ENCODE assay signal across 8 mouse cellular contexts in genomic region chr2:51148454-51148853, GRCm38 (mm10). TPM values are rescaled to one million over a fixed set of nuclear protein-coding genes. Genes with fewer than 3 reads are reported as not detected.
A peak's percentile ranks its signal among the peaks of the same experiment; 100 is the strongest.
DNase-seq lines count a peak whose midpoint lies in the region; ATAC-seq and TF ChIP-seq lines count a peak whose summit lies in the region.

No protein-coding gene starts in this region.

- ATAC-seq in intestine, embryonic 15.5 days: peak; percentile 39
- no peak for ATAC-seq in limb, embryonic 15.5 days (ENCODE audit: insufficient number of reproducible peaks, low FRiP score, low TSS enrichment, low read depth)
- ATAC-seq in midbrain, postnatal 0 days (ENCODE audit: low FRiP score): peak; percentile 15; the same call in 1 of the 2 replicates

- H3K4me1 ChIP-seq in intestine, embryonic 15.5 days (replicated peaks): peaks cover 11% of the 10 kb centered on the region
- peaks cover 13% of the 10 kb centered on the region for H3K4me1 ChIP-seq in limb, embryonic 15.5 days
- H3K4me1 ChIP-seq in midbrain, postnatal 0 days (ENCODE audit: insufficient read depth, low read length): no peaks in the 10 kb centered on the region

- under 1% methylated on average over 20 of the region's 20 CpGs for WGBS in intestine, embryonic 15.5 days
- WGBS in limb, embryonic 15.5 days: 0% methylated on average over 20 of the region's 20 CpGs
- under 1% methylated on average over 20 of the region's 20 CpGs for WGBS in midbrain, postnatal 0 days

- DNase-seq in layer of hippocampus, adult 8-10 months (ENCODE audit: low spot score in 2 of 2): peak; percentile 9 to 19
- no peak for DNase-seq in layer of hippocampus, adult 11-12 months (ENCODE audit: low spot score)
- peak; percentile 56 to 67 for DNase-seq in cerebellum, postnatal 14 days
- peak; percentile 30 to 56 for DNase-seq in gastrocnemius, postnatal 4 days (ENCODE audit: low spot score in 2 of 2)
- DNase-seq in midbrain, postnatal 0 days (ENCODE audit: low spot score): peak; percentile 60
- DNase-seq in urinary bladder, postnatal 14 days (ENCODE audit: low spot score): peak; percentile 34

- no peaks in the 10 kb centered on the region for H3K9me3 ChIP-seq in intestine, embryonic 15.5 days
- H3K9me3 ChIP-seq in limb, embryonic 15.5 days: no peaks in the 10 kb centered on the region
- no peaks in the 10 kb centered on the region for H3K9me3 ChIP-seq in midbrain, postnatal 0 days (ENCODE audit: low read length)

- H3K4me3 ChIP-seq in intestine, embryonic 15.5 days (replicated peaks): peak overlapping the region; percentile 86
- H3K4me3 ChIP-seq in limb, embryonic 15.5 days: peak overlapping the region; percentile 90
- peak overlapping the region; percentile 87 for H3K4me3 ChIP-seq in midbrain, postnatal 0 days (ENCODE audit: low read depth, low read length)

- peak overlapping the region; percentile 93 for H3K27ac ChIP-seq in intestine, embryonic 15.5 days
- peak overlapping the region; percentile 95 for H3K27ac ChIP-seq in limb, embryonic 15.5 days
- peak overlapping the region; percentile 87 for H3K27ac ChIP-seq in midbrain, postnatal 0 days (ENCODE audit: low read depth, low read length)

- peak overlapping the region; percentile 89 for H3K9ac ChIP-seq in intestine, embryonic 15.5 days
- peak overlapping the region; percentile 91 for H3K9ac ChIP-seq in limb, embryonic 15.5 days
- peak overlapping the region; percentile 88 for H3K9ac ChIP-seq in midbrain, postnatal 0 days (replicated peaks; ENCODE audit: low read length, poor library complexity, severe bottlenecking)

- no peaks in the 10 kb centered on the region for H3K27me3 ChIP-seq in intestine, embryonic 15.5 days (replicated peaks)
- no peaks in the 10 kb centered on the region for H3K27me3 ChIP-seq in limb, embryonic 15.5 days
- H3K27me3 ChIP-seq in midbrain, postnatal 0 days (ENCODE audit: insufficient read depth, low read length): no peaks in the 10 kb centered on the region

- TF ChIP-seq CTCF in midbrain, postnatal 0 days (IDR thresholded peaks at IDR 0.05): peak; percentile 41

- H3K36me3 ChIP-seq in intestine, embryonic 15.5 days: no peaks in the 10 kb centered on the region
- no peaks in the 10 kb centered on the region for H3K36me3 ChIP-seq in limb, embryonic 15.5 days
- H3K36me3 ChIP-seq in midbrain, postnatal 0 days (ENCODE audit: insufficient read depth, low read length): no peaks in the 10 kb centered on the region

- peak overlapping the region; percentile 61 for H3K4me2 ChIP-seq in intestine, embryonic 15.5 days (replicated peaks)
- H3K4me2 ChIP-seq in limb, embryonic 15.5 days: peak overlapping the region; percentile 56
- H3K4me2 ChIP-seq in midbrain, postnatal 0 days (ENCODE audit: low read depth, low read length, poor library complexity, severe bottlenecking): peak overlapping the region; percentile 73

RNA-seq across cellular contexts. Expression of gene Rnd3, which starts 0.5 kb away (rescaled TPM):
- total RNA-seq in layer of hippocampus, adult 8-10 months (2022): 10 to 100 TPM; 13.3 to 14.8 (median 13.9) TPM
- 10 to 100 TPM; 34.8 to 39.0 TPM for total RNA-seq in gastrocnemius, postnatal 4 days (2021)
- polyA plus RNA-seq in intestine, embryonic 15.5 days (2015; fragmentation: Nextera tagmentation; extraction: Ambion mirVana): 58.9 and 69.4 TPM in 2 replicates
- 137 and 139 TPM in 2 replicates for polyA plus RNA-seq in limb, embryonic 15.5 days (2015; fragmentation: Nextera tagmentation; extraction: Ambion mirVana)
- 70.4 and 73.9 TPM in 2 replicates for total RNA-seq in midbrain, postnatal 0 days (2014; rRNA removed)
- 81.1 and 88.9 TPM in 2 replicates for polyA plus RNA-seq in midbrain, postnatal 0 days (2015; fragmentation: Nextera tagmentation; extraction: Ambion mirVana)
